Mouse (Mus musculus): ENCODE results near the gene Tmem198b. TPM values are rescaled to one million over a fixed set of nuclear protein-coding genes. Genes with fewer than 3 reads are reported as not detected.

The Tmem198b gene
- polyA plus RNA-seq, 1 experiment from 2014 or later: 18.2 TPM

DNA sequence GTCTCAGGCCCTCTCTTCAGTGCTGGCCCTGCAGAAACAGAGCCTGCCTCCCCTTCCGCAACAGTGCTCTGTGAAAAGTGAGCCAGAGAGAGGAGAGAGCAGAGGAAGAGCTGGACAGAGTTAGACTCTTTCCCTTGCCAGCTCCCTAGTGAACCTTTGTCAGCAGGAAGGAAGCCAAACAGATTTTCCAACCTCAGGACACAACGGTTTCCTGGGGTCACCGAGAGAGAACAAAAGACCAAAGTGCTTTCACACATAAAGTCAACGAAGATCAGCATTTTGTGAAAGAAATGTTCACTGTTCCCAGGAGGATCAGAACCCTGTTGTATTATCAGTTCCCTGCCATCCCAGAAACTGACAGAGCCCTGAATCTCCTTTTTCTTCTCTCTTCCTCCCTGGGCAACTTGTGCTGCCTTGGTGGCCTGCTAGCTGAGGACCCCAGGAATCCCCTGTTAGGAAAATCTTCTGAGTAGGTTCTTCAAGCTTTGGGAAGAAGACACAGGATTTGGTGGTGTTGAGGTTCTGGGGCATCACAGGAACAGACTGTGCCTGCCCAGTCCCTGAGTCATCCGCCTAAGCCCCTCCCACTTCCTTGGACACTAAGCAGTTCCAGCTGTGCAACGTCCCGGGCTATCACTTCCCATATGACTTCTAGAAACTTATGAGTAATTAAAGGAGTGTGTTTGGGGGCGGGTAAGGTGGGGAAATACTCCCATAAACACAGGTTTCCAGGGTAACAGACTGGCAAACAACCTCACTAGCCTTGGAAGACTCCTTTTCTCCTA lies 25.0 kb downstream of the Tmem198b start:
- no peaks in the 10 kb centered on the region for H3K27me3 ChIP-seq (ENCODE audit: control insufficient read depth, insufficient read depth, low read length)
- peak; percentile 88 for ATAC-seq (ENCODE audit: insufficient number of reproducible peaks, insufficient read depth, low FRiP score, low read depth)
- WGBS: 35% methylated on average over 8 of the region's 8 CpGs
- H3K9ac ChIP-seq (ENCODE audit: low read length): 0 out of 2 replicates have a peak overlapping the region, but pooled peaks have one; percentile 23
- peaks cover 0 to 6% of the 10 kb centered on the region in 2 experiments; a peak in 2 of 4 replicates for H3K4me1 ChIP-seq (ENCODE audit: control insufficient read depth in 2 of 2, insufficient read depth in 2 of 2, low read length in 2 of 2)
- H3K27ac ChIP-seq (replicated peaks in 1 of 2; ENCODE audit: control insufficient read depth in 1 of 2, insufficient read depth in 1 of 2, low read depth in 2 of 2, low read length in 2 of 2): peak overlapping the region; percentile 91 to 94
- peaks cover 6% of the 10 kb centered on the region; the same call in 1 of the 2 replicates for H3K9me3 ChIP-seq (ENCODE audit: control insufficient read depth, low read length)
- no peaks in the 10 kb centered on the region for H3K36me3 ChIP-seq (ENCODE audit: control insufficient read depth, insufficient read depth, low read length)
- H3K4me3 ChIP-seq (ENCODE audit: control insufficient read depth in 1 of 2, insufficient read depth in 1 of 2, low read depth in 1 of 2, low read length in 2 of 2): no peak overlapping the region
- H3K4me2 ChIP-seq (ENCODE audit: low read length): peak overlapping the region; percentile 31; the same call in 1 of the 2 replicates

DNA sequence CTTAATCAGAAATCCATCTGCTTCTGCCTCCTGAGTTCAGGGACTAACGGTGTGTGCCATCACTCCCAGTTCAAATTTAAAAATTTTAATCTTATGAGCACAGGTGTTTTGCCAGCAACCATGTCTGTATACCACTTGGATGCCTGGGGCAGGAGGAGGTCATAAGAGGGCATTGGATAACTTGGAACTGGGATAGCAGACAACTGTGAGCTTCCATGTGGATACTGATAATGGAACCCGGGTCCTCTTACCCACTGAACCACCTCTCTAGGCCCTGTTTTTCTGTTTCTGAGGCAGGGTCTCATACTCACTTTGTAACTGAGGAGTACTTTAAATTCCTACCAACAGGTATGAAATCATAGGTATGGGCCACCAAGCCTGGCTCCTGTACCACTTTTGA lies 25.7 kb downstream of the Tmem198b start:
- Histone ChIP-seq H3K27ac (replicated peaks in 1 of 2; ENCODE audit: control insufficient read depth in 1 of 2, insufficient read depth in 1 of 2, low read depth in 2 of 2, low read length in 2 of 2) (peak overlapping the region; percentile 32 to 91; a peak in 3 of 4 replicates), H3K27me3 (ENCODE audit: control insufficient read depth, insufficient read depth, low read length) (no peaks in the 10 kb centered on the region), H3K4me3 (ENCODE audit: control insufficient read depth in 1 of 2, insufficient read depth in 1 of 2, low read depth in 1 of 2, low read length in 2 of 2) (no peak overlapping the region), H3K4me1 (ENCODE audit: control insufficient read depth in 2 of 2, insufficient read depth in 2 of 2, low read length in 2 of 2) (peaks cover 0 to 6% of the 10 kb centered on the region in 2 experiments; a peak in 2 of 4 replicates), H3K9me3 (ENCODE audit: control insufficient read depth, low read length) (no peaks in the 10 kb centered on the region), H3K9ac (ENCODE audit: low read length) (0 out of 2 replicates have a peak overlapping the region, but pooled peaks have one; percentile 23), H3K36me3 (ENCODE audit: control insufficient read depth, insufficient read depth, low read length) (no peaks in the 10 kb centered on the region), H3K4me2 (ENCODE audit: low read length) (no peak overlapping the region)
- WGBS: 83% methylated on average over 2 of the region's 2 CpGs
- no peak for ATAC-seq (ENCODE audit: insufficient number of reproducible peaks, insufficient read depth, low FRiP score, low read depth)

DNA sequence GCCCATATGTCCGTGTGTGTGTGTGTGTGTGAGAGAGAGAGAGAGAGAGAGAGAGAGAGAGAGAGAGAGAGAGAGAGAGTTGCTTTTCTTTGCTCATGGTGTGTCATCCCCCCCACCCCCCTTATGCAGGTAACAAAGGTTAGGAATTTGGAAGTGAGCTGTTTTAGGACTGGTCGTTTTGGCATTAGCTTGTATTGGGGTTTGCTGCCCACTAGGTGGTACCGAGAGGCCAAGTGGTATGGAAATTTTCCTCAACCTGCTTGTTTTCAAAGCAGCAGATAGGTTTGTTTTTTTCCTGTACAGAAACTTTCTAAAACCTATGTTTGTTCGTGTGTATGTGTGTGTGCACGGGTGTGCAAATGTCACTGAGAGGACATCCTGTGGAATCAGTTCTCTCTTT lies 30.5 kb downstream of the Tmem198b start:
- Histone ChIP-seq H3K27ac (replicated peaks in 1 of 2; ENCODE audit: control insufficient read depth in 1 of 2, insufficient read depth in 1 of 2, low read depth in 2 of 2, low read length in 2 of 2) (no peak overlapping the region), H3K9ac (ENCODE audit: low read length) (no peak overlapping the region), H3K4me1 (ENCODE audit: control insufficient read depth in 2 of 2, insufficient read depth in 2 of 2, low read length in 2 of 2) (no peaks in the 10 kb centered on the region), H3K36me3 (ENCODE audit: control insufficient read depth, insufficient read depth, low read length) (no peaks in the 10 kb centered on the region), H3K27me3 (ENCODE audit: control insufficient read depth, insufficient read depth, low read length) (no peaks in the 10 kb centered on the region), H3K9me3 (ENCODE audit: control insufficient read depth, low read length) (no peaks in the 10 kb centered on the region), H3K4me2 (ENCODE audit: low read length) (no peak overlapping the region), H3K4me3 (ENCODE audit: control insufficient read depth in 1 of 2, insufficient read depth in 1 of 2, low read depth in 1 of 2, low read length in 2 of 2) (no peak overlapping the region)
- 13% methylated on average over 5 of the region's 5 CpGs for WGBS
- no peak for ATAC-seq (ENCODE audit: insufficient number of reproducible peaks, insufficient read depth, low FRiP score, low read depth)

DNA sequence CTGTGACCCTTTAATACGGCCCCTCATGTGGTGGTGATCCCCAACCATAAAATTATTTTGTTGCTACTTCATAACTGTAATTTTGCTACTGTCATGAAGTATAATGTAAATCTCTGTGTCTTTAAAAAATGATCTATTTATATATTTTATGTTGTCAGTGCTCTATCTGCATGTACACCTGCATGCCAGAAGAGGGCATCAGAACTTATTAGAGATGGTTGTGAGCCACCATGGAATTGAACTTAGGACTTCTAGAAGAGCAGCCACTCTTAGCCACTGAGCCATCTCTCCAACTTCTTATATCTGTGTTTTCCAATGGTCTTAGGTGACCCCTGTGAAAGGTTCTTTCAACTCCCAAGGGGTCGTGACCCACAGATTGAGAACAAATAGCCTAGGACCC lies 31.3 kb downstream of the Tmem198b start:
- H3K27ac ChIP-seq (replicated peaks in 1 of 2; ENCODE audit: control insufficient read depth in 1 of 2, insufficient read depth in 1 of 2, low read depth in 2 of 2, low read length in 2 of 2): no peak overlapping the region
- no peaks in the 10 kb centered on the region for H3K9me3 ChIP-seq (ENCODE audit: control insufficient read depth, low read length)
- H3K9ac ChIP-seq (ENCODE audit: low read length): no peak overlapping the region
- ATAC-seq (ENCODE audit: insufficient number of reproducible peaks, insufficient read depth, low FRiP score, low read depth): no peak
- no peak overlapping the region for H3K4me3 ChIP-seq (ENCODE audit: control insufficient read depth in 1 of 2, insufficient read depth in 1 of 2, low read depth in 1 of 2, low read length in 2 of 2)
- H3K4me2 ChIP-seq (ENCODE audit: low read length): no peak overlapping the region
- 72% methylated on average over 2 of the region's 2 CpGs for WGBS
- H3K36me3 ChIP-seq (ENCODE audit: control insufficient read depth, insufficient read depth, low read length): peaks cover 1% of the 10 kb centered on the region; the same call in 1 of the 2 replicates
- no peaks in the 10 kb centered on the region for H3K4me1 ChIP-seq (ENCODE audit: control insufficient read depth in 2 of 2, insufficient read depth in 2 of 2, low read length in 2 of 2)
- no peaks in the 10 kb centered on the region for H3K27me3 ChIP-seq (ENCODE audit: control insufficient read depth, insufficient read depth, low read length)

Other genes starting within 250 kb of the Tmem198b start
- gene Pa2g4, start 238.4 kb downstream of the Tmem198b start, polyA plus RNA-seq (2014; fragmentation: Nextera tagmentation; extraction: Ambion mirVana): 123 TPM in 2 replicates
- 2.9 and 3.5 TPM in 2 replicates for gene Erbb3, start 214.7 kb downstream of the Tmem198b start, polyA plus RNA-seq (2014; fragmentation: Nextera tagmentation; extraction: Ambion mirVana)
- 540 and 605 TPM in 2 replicates for gene Rps26, start 177.6 kb downstream of the Tmem198b start, polyA plus RNA-seq (2014; fragmentation: Nextera tagmentation; extraction: Ambion mirVana)
- gene Ikzf4, start 158.4 kb downstream of the Tmem198b start, polyA plus RNA-seq (2014; fragmentation: Nextera tagmentation; extraction: Ambion mirVana): 1.5 and 1.8 TPM in 2 replicates
- gene Suox, start 130.3 kb downstream of the Tmem198b start, polyA plus RNA-seq (2014; fragmentation: Nextera tagmentation; extraction: Ambion mirVana): 9.9 and 11.4 TPM in 2 replicates
- 56.7 and 58.3 TPM in 2 replicates for gene Rab5b, start 108.1 kb downstream of the Tmem198b start, polyA plus RNA-seq (2014; fragmentation: Nextera tagmentation; extraction: Ambion mirVana)
- 3.6 and 4.7 TPM in 2 replicates for gene Pmel, start 100.2 kb downstream of the Tmem198b start, polyA plus RNA-seq (2014; fragmentation: Nextera tagmentation; extraction: Ambion mirVana)
- 89.2 and 90.3 TPM in 2 replicates for gene Cdk2, start 99.3 kb downstream of the Tmem198b start, polyA plus RNA-seq (2014; fragmentation: Nextera tagmentation; extraction: Ambion mirVana)
- 5.4 and 7.1 TPM in 2 replicates for gene Dgka, start 59.5 kb downstream of the Tmem198b start, polyA plus RNA-seq (2014; fragmentation: Nextera tagmentation; extraction: Ambion mirVana)
- 16.0 and 18.3 TPM in 2 replicates for gene Pym1, start 56.5 kb downstream of the Tmem198b start, polyA plus RNA-seq (2014; fragmentation: Nextera tagmentation; extraction: Ambion mirVana)
- 1.1 and 1.8 TPM in 2 replicates for gene Mmp19, start 13.5 kb downstream of the Tmem198b start, polyA plus RNA-seq (2014; fragmentation: Nextera tagmentation; extraction: Ambion mirVana)
- 28.2 and 31.0 TPM in 2 replicates for gene Dnajc14, start 308 bp downstream of the Tmem198b start, polyA plus RNA-seq (2014; fragmentation: Nextera tagmentation; extraction: Ambion mirVana)
- 157 and 168 TPM in 2 replicates for gene Sarnp, start 13.0 kb upstream of the Tmem198b start, polyA plus RNA-seq (2014; fragmentation: Nextera tagmentation; extraction: Ambion mirVana)
- gene Ormdl2, start 17.3 kb upstream of the Tmem198b start, polyA plus RNA-seq (2014; fragmentation: Nextera tagmentation; extraction: Ambion mirVana): 41.4 and 46.1 TPM in 2 replicates
- 2.3 and 3.4 TPM in 2 replicates for gene Gdf11, start 87.3 kb upstream of the Tmem198b start, polyA plus RNA-seq (2014; fragmentation: Nextera tagmentation; extraction: Ambion mirVana)
- gene Cd63, start 96.6 kb upstream of the Tmem198b start, polyA plus RNA-seq (2014; fragmentation: Nextera tagmentation; extraction: Ambion mirVana): 363 and 394 TPM in 2 replicates
- gene Rdh5, start 118.5 kb upstream of the Tmem198b start, polyA plus RNA-seq (2014; fragmentation: Nextera tagmentation; extraction: Ambion mirVana): 7.7 and 11.5 TPM in 2 replicates
- gene Bloc1s1, start 119.7 kb upstream of the Tmem198b start, polyA plus RNA-seq (2014; fragmentation: Nextera tagmentation; extraction: Ambion mirVana): 239 and 251 TPM in 2 replicates
- gene Itga7, start 129.4 kb upstream of the Tmem198b start, polyA plus RNA-seq (2014; fragmentation: Nextera tagmentation; extraction: Ambion mirVana): 3.7 and 3.9 TPM in 2 replicates
- gene Mettl7b, start 156.6 kb upstream of the Tmem198b start, polyA plus RNA-seq (2014; fragmentation: Nextera tagmentation; extraction: Ambion mirVana): 0.32 TPM in 1 of 2 replicates, not detected in the other
- gene Olfr9, start 185.1 kb upstream of the Tmem198b start, polyA plus RNA-seq (2014; fragmentation: Nextera tagmentation; extraction: Ambion mirVana): not detected in 2 replicates
- gene Olfr763, start 206.4 kb upstream of the Tmem198b start, polyA plus RNA-seq (2014; fragmentation: Nextera tagmentation; extraction: Ambion mirVana): not detected in 2 replicates
- not detected in 2 replicates for gene Olfr764-ps1, start 235.5 kb upstream of the Tmem198b start, polyA plus RNA-seq (2014; fragmentation: Nextera tagmentation; extraction: Ambion mirVana)
- gene Olfr765, start 245.6 kb upstream of the Tmem198b start, polyA plus RNA-seq (2014; fragmentation: Nextera tagmentation; extraction: Ambion mirVana): not detected in 2 replicates

All from heart, embryonic 14.5 days (tissue).